Mouse (Mus musculus): Measurements from ENCODE around the gene Ctnna2.

- no peak for TF ChIP-seq CTCF (IDR thresholded peaks at IDR 0.05; ENCODE audit: low read depth, low read length)
- TF ChIP-seq POLR2A (IDR thresholded peaks at IDR 0.05; ENCODE audit: extremely low read depth, insufficient read depth, low read length), result no peak
These were observed 497.4 kb downstream of the Ctnna2 start for GRCm38 (mm10) chr6:77482081-77482480.
